Mouse (Mus musculus) B cell, adult 2 months (primary cell): ENCODE results near the gene Rbm8a.

ENCODE experiments used
- DNase-seq, 2 experiments: peaks; one replicate each; pipeline ENCODE4 v3.0.0; 2022

The Rbm8a gene

DNA sequence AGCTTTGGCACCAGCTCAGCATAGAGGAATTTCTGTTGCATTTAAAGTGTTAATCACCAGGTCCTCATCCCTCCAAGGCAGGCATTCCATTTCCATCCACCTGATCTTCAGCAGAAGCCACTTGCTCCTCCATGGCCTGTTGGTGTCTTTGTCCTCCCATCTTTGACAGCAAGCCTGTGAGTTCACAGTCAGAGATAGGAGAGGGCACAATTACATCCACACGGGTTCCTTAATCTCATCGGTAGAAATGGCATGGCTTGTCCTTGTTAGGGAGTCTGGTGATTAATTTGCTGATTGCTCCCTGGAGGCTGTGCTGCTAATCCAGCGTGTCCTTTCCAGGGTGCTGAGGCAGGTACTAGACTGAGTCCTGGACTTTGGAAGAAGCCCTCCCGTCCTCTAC lies 43.8 kb downstream of the Rbm8a start:
- DNase-seq, result no peak

DNA sequence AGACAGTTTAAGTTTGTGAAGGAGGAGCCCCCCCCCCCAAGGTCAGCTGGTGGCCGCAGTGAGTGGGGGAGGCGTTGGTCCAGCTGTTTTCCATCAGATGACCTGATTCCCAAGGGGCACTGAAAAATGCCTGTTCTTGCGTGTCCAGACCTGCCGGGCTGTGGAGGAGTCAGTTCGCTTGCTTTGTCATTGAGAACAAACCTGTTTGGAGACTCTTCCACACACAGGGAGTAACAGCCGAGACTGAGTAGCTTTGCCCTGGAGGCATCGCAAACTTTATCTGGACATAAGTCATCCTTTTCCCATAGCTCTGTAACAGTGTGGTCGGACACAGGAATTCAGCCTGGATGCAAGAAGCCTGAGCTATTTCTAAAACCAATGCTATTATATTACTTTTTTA lies 44.7 kb downstream of the Rbm8a start:
- no peak for DNase-seq

DNA sequence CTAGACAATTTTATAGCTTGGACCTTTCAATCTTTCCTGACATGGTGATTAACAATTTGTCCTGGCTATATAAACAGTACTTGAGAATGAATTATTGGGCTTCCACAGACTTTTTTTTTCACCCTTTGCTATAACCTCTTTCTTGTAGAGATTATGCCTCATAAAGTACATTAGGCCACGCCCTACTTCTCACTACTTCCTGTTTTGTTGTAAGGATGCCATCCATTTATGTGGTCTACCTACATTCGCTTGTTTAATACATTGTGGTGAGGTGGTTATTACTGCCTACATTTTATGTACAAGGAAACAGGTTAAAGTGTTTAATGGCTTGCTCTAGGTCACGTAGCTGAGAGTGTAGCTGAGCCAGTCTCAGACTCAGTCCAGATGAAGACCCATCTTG lies 45.4 kb downstream of the Rbm8a start:
- peak; percentile 34 to 41 for DNase-seq

DNA sequence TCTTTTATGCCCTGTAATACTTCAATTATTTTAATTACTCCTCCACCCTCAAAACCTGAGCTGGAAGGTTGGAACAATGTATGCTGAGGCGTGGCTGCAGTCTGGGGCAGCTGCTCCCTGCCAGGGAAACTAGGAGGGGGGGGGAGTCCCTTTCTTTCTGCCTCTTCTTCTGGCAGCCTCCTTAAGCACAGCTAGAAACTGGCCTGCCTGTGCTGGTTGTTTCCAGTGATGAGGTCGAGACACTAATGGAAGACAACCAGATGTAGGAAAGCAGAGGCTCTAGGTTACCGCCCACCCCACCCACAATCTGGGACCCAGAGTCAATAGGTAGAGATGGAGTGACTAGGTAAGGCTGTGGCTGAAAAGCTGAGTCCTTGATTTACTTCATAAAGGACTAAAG lies 46.0 kb downstream of the Rbm8a start:
- DNase-seq, result no peak

GRCm38 (mm10) chr3:96678456-96678855 lies 48.7 kb downstream of the Rbm8a start:
- no peak for DNase-seq

- DNase-seq, result no peak
Measured at GRCm38 (mm10) chr3:96679159-96679674, 49.5 kb downstream of the Rbm8a start.

GRCm38 (mm10) chr3:96680269-96680956 lies 50.7 kb downstream of the Rbm8a start:
- no peak for DNase-seq
